25 mouse cellular contexts compared by ENCODE assay signal in the genomic region with DNA sequence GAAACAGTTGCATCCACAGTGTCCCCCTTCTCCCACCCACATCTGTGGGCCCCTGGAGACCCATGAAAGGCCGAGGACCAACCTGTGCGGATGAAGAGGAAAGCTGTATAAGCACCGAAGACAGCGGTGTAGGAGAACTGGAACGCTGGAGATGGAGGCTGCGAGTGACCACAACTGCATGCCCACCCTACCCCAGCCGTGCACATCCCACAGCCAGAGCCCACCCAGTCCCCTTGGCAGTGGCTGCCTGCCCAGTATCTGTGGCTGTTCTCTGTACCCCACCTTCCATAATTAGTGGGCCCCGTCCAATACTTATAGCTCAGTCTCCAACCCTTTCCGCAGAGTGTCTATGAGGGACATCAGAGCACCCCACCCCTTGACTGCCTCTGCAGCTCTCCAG. TPM values are rescaled to one million over a fixed set of nuclear protein-coding genes. Genes with fewer than 3 reads are reported as not detected.
DNase-seq lines count a peak whose midpoint lies in the region; ATAC-seq and TF ChIP-seq lines count a peak whose summit lies in the region.
"Had no signal": no experiment of that assay in that cellular context is flagged by ENCODE, and none has a peak within 500 bp of the region (broad histone marks: within the 10 kb centered on the region; RNA-seq: fewer than 3 reads in every experiment).

No protein-coding gene starts in this region.

- H3K79me2 ChIP-seq in myocyte (ENCODE audit: control insufficient read depth, insufficient read depth) = peaks cover 11% of the 10 kb centered on the region

- no peak overlapping the region for H3K27ac ChIP-seq in cerebellum, adult 2 months (ENCODE audit: insufficient read depth, low read length)
- no peak overlapping the region for H3K27ac ChIP-seq in heart, embryonic 10.5 days
- no peak overlapping the region for H3K27ac ChIP-seq in heart, embryonic 12.5 days (ENCODE audit: poor library complexity, severe bottlenecking)
- H3K27ac ChIP-seq: heart, adult 2 months; heart, embryonic 15.5 days; hindbrain, embryonic 14.5 days; hindbrain, postnatal 0 days had no signal

- H3K4me2 ChIP-seq in heart, embryonic 12.5 days = no peak overlapping the region
- H3K4me2 ChIP-seq in myocyte (ENCODE audit: low read depth) = no peak overlapping the region
- H3K4me2 ChIP-seq: heart, embryonic 11.5 days; heart, embryonic 15.5 days; hindbrain, embryonic 14.5 days had no signal

- DNase-seq in cerebellum, adult 9-11 months = peak; percentile 45
- DNase-seq in cerebellum, adult 2 months = no peak
- DNase-seq in heart, embryonic 10.5 days (ENCODE audit: low spot score) = peak; percentile 68
- DNase-seq in testis, postnatal 10 days (ENCODE audit: low spot score) = peak; percentile 40
- DNase-seq in testis, postnatal 14 days (ENCODE audit: low spot score) = no peak
- DNase-seq in adrenal gland, adult 18-20 months (ENCODE audit: low spot score in 2 of 2) = no peak
- DNase-seq: adrenal gland, adult 8-10 months; adrenal gland, postnatal 25 days; cerebellum, adult 9-10 months; cerebellum, postnatal 36 days; embryo, embryonic 11 days; gastrocnemius, postnatal 25 days; heart, adult 2 months; heart, postnatal 10 days; heart, postnatal 4 days had no signal

- TF ChIP-seq CTCF in cerebellum, adult 2 months (IDR thresholded peaks at IDR 0.05; ENCODE audit: borderline replicate concordance, insufficient read depth, low read depth, low read length) = no peak

- H3K9ac ChIP-seq in heart, embryonic 12.5 days = no peak overlapping the region
- H3K9ac ChIP-seq: heart, embryonic 15.5 days; hindbrain, embryonic 14.5 days had no signal

- no peak overlapping the region for H3K4me3 ChIP-seq in cerebellum, adult 2 months (replicated peaks; ENCODE audit: insufficient read depth, low read depth, low read length)
- no peak overlapping the region for H3K4me3 ChIP-seq in heart, embryonic 10.5 days
- H3K4me3 ChIP-seq in heart, embryonic 12.5 days = no peak overlapping the region
- H3K4me3 ChIP-seq in myocyte = no peak overlapping the region
- H3K4me3 ChIP-seq: heart, adult 2 months had no signal

- no peaks in the 10 kb centered on the region; the same call in 1 of the 2 replicates for H3K4me1 ChIP-seq in cerebellum, adult 2 months (ENCODE audit: control insufficient read depth, insufficient read depth, low read length)
- peaks cover 28% of the 10 kb centered on the region for H3K4me1 ChIP-seq in heart, embryonic 10.5 days
- H3K4me1 ChIP-seq in heart, embryonic 12.5 days (replicated peaks) = peaks cover 20% of the 10 kb centered on the region

- no peaks in the 10 kb centered on the region for H3K27me3 ChIP-seq in cerebellum, adult 2 months (ENCODE audit: control insufficient read depth, insufficient read depth, low read length)
- H3K27me3 ChIP-seq in heart, embryonic 10.5 days (ENCODE audit: insufficient read depth, poor library complexity, severe bottlenecking) = no peaks in the 10 kb centered on the region
- no peaks in the 10 kb centered on the region for H3K27me3 ChIP-seq in heart, embryonic 12.5 days (replicated peaks)
- H3K27me3 ChIP-seq in myocyte (ENCODE audit: control insufficient read depth, insufficient read depth, insufficient read length) = no peaks in the 10 kb centered on the region
- H3K27me3 ChIP-seq: heart, embryonic 15.5 days had no signal

- no peak overlapping the region for H3ac ChIP-seq in myocyte (ENCODE audit: control insufficient read depth, insufficient read length)

- H3K36me3 ChIP-seq in heart, embryonic 10.5 days = peaks cover 38% of the 10 kb centered on the region
- H3K36me3 ChIP-seq in heart, embryonic 12.5 days = peaks cover 40% of the 10 kb centered on the region
- no peaks in the 10 kb centered on the region for H3K36me3 ChIP-seq in myocyte (ENCODE audit: control insufficient read depth, insufficient read depth)

- TF ChIP-seq POLR2A in cerebellum, adult 2 months (IDR thresholded peaks at IDR 0.05; ENCODE audit: borderline replicate concordance, insufficient read depth, low read length) = no peak
- TF ChIP-seq POLR2A in myocyte (IDR thresholded peaks at IDR 0.05; ENCODE audit: insufficient read length, low read depth) = no peak

- 94% methylated on average over 9 of the region's 9 CpGs for WGBS in cerebellum, adult 2 months
- 90% methylated on average over 9 of the region's 9 CpGs for WGBS in heart, embryonic 10.5 days
- WGBS in heart, embryonic 12.5 days = 93% methylated on average over 9 of the region's 9 CpGs

- no peaks in the 10 kb centered on the region for H3K9me3 ChIP-seq in heart, embryonic 10.5 days
- H3K9me3 ChIP-seq in heart, embryonic 12.5 days (replicated peaks) = no peaks in the 10 kb centered on the region
- H3K9me3 ChIP-seq: heart, embryonic 15.5 days had no signal

- ATAC-seq in heart, embryonic 12.5 days (ENCODE audit: insufficient number of reproducible peaks, low FRiP score) = no peak
- ATAC-seq: CD4-positive, CD25-positive, alpha-beta regulatory T cell, adult 4 months; forebrain, embryonic 14.5 days; hindbrain, postnatal 0 days; inflammation-experienced regulatory T-cells, adult 6 months; intestine, embryonic 16.5 days had no signal

TF ChIP-seq in myocyte, 11 proteins besides CTCF, POLR2A, EP300 and RAD21:
- TF ChIP-seq E2F4 (IDR thresholded peaks at IDR 0.05; ENCODE audit: insufficient read depth) (no peak), POLR2AphosphoS2 (IDR thresholded peaks at IDR 0.05; ENCODE audit: insufficient read length, low read depth) (peak; percentile 34)

RNA-seq across cellular contexts. Expression of a gene that starts 2.0 kb away (rescaled TPM):
- polyA plus RNA-seq in cerebellum, adult 2 months (2012; rRNA removed) = 58.7 and 60.9 TPM in 2 replicates
- polyA plus RNA-seq in heart, embryonic 10.5 days (2016; fragmentation: Nextera tagmentation; extraction: Ambion mirVana) = 53.1 and 61.9 TPM in 2 replicates
- 36.5 and 38.3 TPM in 2 replicates for polyA plus RNA-seq in heart, embryonic 12.5 days (2016; fragmentation: Nextera tagmentation; extraction: Ambion mirVana)
- 43.8 TPM for polyA plus RNA-seq in myocyte (2012; fragmentation: generic; extraction: Trizol)
- 10 to 100 TPM; 34.1 to 38.1 TPM for total RNA-seq in adrenal gland, adult 18-20 months (2021)

RNA-seq across cellular contexts. Expression of a gene that starts 8.0 kb away (rescaled TPM):
- 25.7 and 29.5 TPM in 2 replicates for polyA plus RNA-seq in cerebellum, adult 2 months (2012; rRNA removed)
- 4.4 and 7.2 TPM in 2 replicates for polyA plus RNA-seq in heart, embryonic 10.5 days (2016; fragmentation: Nextera tagmentation; extraction: Ambion mirVana)
- 7.6 and 8.0 TPM in 2 replicates for polyA plus RNA-seq in heart, embryonic 12.5 days (2016; fragmentation: Nextera tagmentation; extraction: Ambion mirVana)
- 22.0 TPM for polyA plus RNA-seq in myocyte (2012; fragmentation: generic; extraction: Trizol)
- total RNA-seq in adrenal gland, adult 18-20 months (2021) = 1 to 10 TPM; 4.4 to 7.7 TPM
- polyA plus RNA-seq: CD4-positive, CD25-positive, alpha-beta regulatory T cell, adult 4 months had no signal

Comparison
In these comparisons a context has a peak if more than half of its experiments do, and no peak if none do; other contexts are left out.
1. DNase-seq: peak in cerebellum, adult 9-11 months (single experiment), heart, embryonic 10.5 days (single experiment) and testis, postnatal 10 days (single experiment); none in cerebellum, adult 2 months (0 of 2), testis, postnatal 14 days (single experiment) and adrenal gland, adult 18-20 months (0 of 2).